Mouse (Mus musculus): ENCODE results near the gene Metap1d.

- TF ChIP-seq CTCF (IDR thresholded peaks at IDR 0.05 in 2 of 3, conservative IDR thresholded peaks at IDR 0.05 in 1 of 3; ENCODE audit: control insufficient read depth in 1 of 3, insufficient read depth in 1 of 3, low read depth in 2 of 3, low read length in 3 of 3, poor library complexity in 1 of 3, severe bottlenecking in 1 of 3) (peak; percentile 61 to 98 (median 90)), POLR2A (IDR thresholded peaks at IDR 0.05; ENCODE audit: control insufficient read depth in 1 of 2, insufficient read depth in 1 of 2, low read depth in 1 of 2, low read length in 2 of 2, poor library complexity in 1 of 2) (no peak), USF1 (IDR thresholded peaks at IDR 0.05; ENCODE audit: low read depth, low read length) (no peak), MAX (IDR thresholded peaks at IDR 0.05; ENCODE audit: low read length) (no peak), EP300 (IDR thresholded peaks at IDR 0.05; ENCODE audit: low read depth in 1 of 2, low read length in 2 of 2) (no peak), NRF1 (IDR thresholded peaks at IDR 0.05; ENCODE audit: insufficient read depth, low read depth, low read length, poor library complexity, severe bottlenecking) (no peak), UBTF (IDR thresholded peaks at IDR 0.05; ENCODE audit: borderline replicate concordance, insufficient read depth, low read depth, low read length) (no peak), MYB (IDR thresholded peaks at IDR 0.05; ENCODE audit: low read depth, low read length) (no peak), TAL1 (IDR thresholded peaks at IDR 0.05; ENCODE audit: low read length) (no peak), ETS1 (IDR thresholded peaks at IDR 0.05; ENCODE audit: low read depth, low read length) (no peak), USF2 (IDR thresholded peaks at IDR 0.05; ENCODE audit: borderline replicate concordance in 1 of 2, insufficient read depth in 1 of 2, low read depth in 1 of 2, low read length in 2 of 2) (no peak), GABPA (IDR thresholded peaks at IDR 0.05; ENCODE audit: low read depth, low read length) (no peak)
Observed at GRCm38 (mm10) chr2:71547829-71548228, 94.8 kb downstream of the Metap1d start.

Data from MEL (cell line).